In genomic region chr11:100317826-100318380, GRCm38 (mm10) we compare ENCODE assay signal across 28 mouse cellular contexts. TPM values are rescaled to one million over a fixed set of nuclear protein-coding genes. Genes with fewer than 3 reads are reported as not detected.
DNase-seq lines count a peak whose midpoint lies in the region; ATAC-seq and TF ChIP-seq lines count a peak whose summit lies in the region.
"Had no signal": no experiment of that assay in that cellular context is flagged by ENCODE, and none has a peak within 500 bp of the region (broad histone marks: within the 10 kb centered on the region; RNA-seq: fewer than 3 reads in every experiment).

No protein-coding gene starts in this region.

- 21% methylated on average over 6 of the region's 6 CpGs for WGBS in liver, embryonic 13.5 days (ENCODE audit: insufficient replicate concordance)
- WGBS in forebrain, embryonic 12.5 days, result 81% methylated on average over 6 of the region's 6 CpGs
- 53% methylated on average over 6 of the region's 6 CpGs for WGBS in kidney, embryonic 16.5 days

- peak overlapping the region; percentile 79 for H3K27ac ChIP-seq in ES-Bruce4 (ENCODE audit: insufficient read depth, low read length)
- H3K27ac ChIP-seq in liver, embryonic 13.5 days, result peak overlapping the region; percentile 96
- no peak overlapping the region for H3K27ac ChIP-seq in forebrain, embryonic 12.5 days
- H3K27ac ChIP-seq in kidney, embryonic 16.5 days (ENCODE audit: low read length), result no peak overlapping the region
- H3K27ac ChIP-seq: heart, embryonic 13.5 days; hindbrain, embryonic 13.5 days; limb, embryonic 12.5 days; lung, embryonic 15.5 days; macrophage had no signal

- no peak for TF ChIP-seq POLR2A in ES-Bruce4 (IDR thresholded peaks at IDR 0.05; ENCODE audit: insufficient read depth, low read length)

- no peak overlapping the region for H3K4me3 ChIP-seq in ES-Bruce4 (ENCODE audit: low read depth, low read length)
- H3K4me3 ChIP-seq in liver, embryonic 13.5 days (replicated peaks), result peak overlapping the region; percentile 65; the same call in 1 of the 2 replicates
- no peak overlapping the region for H3K4me3 ChIP-seq in forebrain, embryonic 12.5 days (replicated peaks)
- H3K4me3 ChIP-seq in kidney, embryonic 16.5 days (ENCODE audit: low read length), result no peak overlapping the region
- H3K4me3 ChIP-seq: heart, embryonic 13.5 days; hindbrain, embryonic 13.5 days; limb, embryonic 12.5 days; lung, embryonic 15.5 days had no signal

- peak overlapping the region; percentile 73 for H3K4me2 ChIP-seq in liver, embryonic 13.5 days
- H3K4me2 ChIP-seq in forebrain, embryonic 12.5 days, result no peak overlapping the region
- H3K4me2 ChIP-seq in kidney, embryonic 16.5 days (replicated peaks; ENCODE audit: low read depth, low read length), result no peak overlapping the region
- H3K4me2 ChIP-seq: heart, embryonic 13.5 days; hindbrain, embryonic 13.5 days; limb, embryonic 12.5 days; lung, embryonic 15.5 days; midbrain, embryonic 11.5 days had no signal

- peaks cover 3% of the 10 kb centered on the region for H3K4me1 ChIP-seq in ES-Bruce4 (ENCODE audit: control insufficient read depth, insufficient read depth, low read length)
- peaks cover 43% of the 10 kb centered on the region for H3K4me1 ChIP-seq in liver, embryonic 13.5 days (replicated peaks)
- peaks cover 11% of the 10 kb centered on the region for H3K4me1 ChIP-seq in forebrain, embryonic 12.5 days
- H3K4me1 ChIP-seq in kidney, embryonic 16.5 days (ENCODE audit: insufficient read depth, low read length), result peaks cover 10% of the 10 kb centered on the region; the same call in 1 of the 2 replicates

- no peak for TF ChIP-seq EP300 in ES-Bruce4 (IDR thresholded peaks at IDR 0.05; ENCODE audit: insufficient read depth, low read depth, low read length)

- peak; percentile 43 for ATAC-seq in erythroblast, adult 5-6 weeks (replicated peaks; ENCODE audit: low FRiP score, poor library complexity, severe bottlenecking)
- no peak for ATAC-seq in liver, embryonic 13.5 days (ENCODE audit: low read depth)
- no peak for ATAC-seq in forebrain, embryonic 12.5 days (ENCODE audit: low FRiP score)
- no peak for ATAC-seq in kidney, embryonic 16.5 days (ENCODE audit: low FRiP score, low TSS enrichment)
- ATAC-seq: forebrain, embryonic 16.5 days; inflammation-experienced regulatory T-cells, adult 6 months had no signal

- no peak for TF ChIP-seq CTCF in ES-Bruce4 (IDR thresholded peaks at IDR 0.05; ENCODE audit: low read depth, low read length)

- H3K36me3 ChIP-seq in ES-Bruce4 (ENCODE audit: control insufficient read depth, insufficient read depth, low read length, poor library complexity, severe bottlenecking), result peaks cover 22% of the 10 kb centered on the region
- peaks cover 25% of the 10 kb centered on the region for H3K36me3 ChIP-seq in liver, embryonic 13.5 days
- peaks cover 20% of the 10 kb centered on the region for H3K36me3 ChIP-seq in forebrain, embryonic 12.5 days (replicated peaks)
- H3K36me3 ChIP-seq in kidney, embryonic 16.5 days (ENCODE audit: insufficient read depth, low read length), result peaks cover 18% of the 10 kb centered on the region

- H3K9ac ChIP-seq in ES-Bruce4 (ENCODE audit: low read depth, poor library complexity, severe bottlenecking), result no peak overlapping the region
- H3K9ac ChIP-seq in liver, embryonic 13.5 days, result peak overlapping the region; percentile 78
- no peak overlapping the region for H3K9ac ChIP-seq in forebrain, embryonic 12.5 days
- no peak overlapping the region for H3K9ac ChIP-seq in kidney, embryonic 16.5 days (replicated peaks; ENCODE audit: low read length)
- H3K9ac ChIP-seq: heart, embryonic 13.5 days; hindbrain, embryonic 13.5 days; limb, embryonic 12.5 days; lung, embryonic 15.5 days had no signal

- DNase-seq in 416B (ENCODE audit: low read depth), result peak; percentile 13
- peak; percentile 43 for DNase-seq in liver, embryonic 13.5 days
- DNase-seq in kidney, postnatal 25 days, result no peak
- DNase-seq in lung, postnatal 25 days (ENCODE audit: low spot score), result no peak
- DNase-seq: cerebellum, adult 18-20 months; kidney, adult 9 months; retina, postnatal 1 day had no signal

- H3K9me3 ChIP-seq in ES-Bruce4 (replicated peaks; ENCODE audit: control insufficient read depth, insufficient read depth, low read length, poor library complexity, severe bottlenecking), result no peaks in the 10 kb centered on the region
- H3K9me3 ChIP-seq in liver, embryonic 13.5 days (replicated peaks), result no peaks in the 10 kb centered on the region
- no peaks in the 10 kb centered on the region for H3K9me3 ChIP-seq in forebrain, embryonic 12.5 days
- H3K9me3 ChIP-seq in kidney, embryonic 16.5 days (ENCODE audit: low read length), result no peaks in the 10 kb centered on the region
- H3K9me3 ChIP-seq: G1E; heart, embryonic 13.5 days; hindbrain, embryonic 13.5 days; limb, embryonic 12.5 days; lung, embryonic 15.5 days had no signal

- H3K27me3 ChIP-seq in ES-Bruce4 (ENCODE audit: control insufficient read depth, insufficient read depth, low read length, poor library complexity, severe bottlenecking), result no peaks in the 10 kb centered on the region
- H3K27me3 ChIP-seq in liver, embryonic 13.5 days, result no peaks in the 10 kb centered on the region
- no peaks in the 10 kb centered on the region for H3K27me3 ChIP-seq in forebrain, embryonic 12.5 days
- H3K27me3 ChIP-seq in kidney, embryonic 16.5 days (ENCODE audit: insufficient read depth, low read length), result no peaks in the 10 kb centered on the region
- H3K27me3 ChIP-seq: heart, embryonic 13.5 days; hindbrain, embryonic 13.5 days; limb, embryonic 12.5 days; lung, embryonic 15.5 days had no signal

RNA-seq across cellular contexts. Expression of gene Eif1, which starts 1.8 kb away (rescaled TPM):
- 718 and 769 TPM in 2 replicates for polyA plus RNA-seq in ES-Bruce4 (2011; ENCODE audit: insufficient read depth, insufficient read length, low read depth, missing spikeins)
- total RNA-seq in erythroblast, adult 5-6 weeks (2015; ENCODE audit: low replicate concordance), result 580 and 688 TPM in 2 replicates
- total RNA-seq in erythroblast, adult 5-6 weeks (2017; ENCODE audit: low replicate concordance), result 168 and 350 TPM in 2 replicates
- polyA plus RNA-seq in liver, embryonic 13.5 days (2015; fragmentation: Nextera tagmentation; extraction: Ambion mirVana), result 1,883 and 1,943 TPM in 2 replicates
- 1,544 and 1,585 TPM in 2 replicates for polyA plus RNA-seq in forebrain, embryonic 12.5 days (2016; fragmentation: Nextera tagmentation; extraction: Ambion mirVana)
- polyA plus RNA-seq in kidney, embryonic 16.5 days (2015; fragmentation: Nextera tagmentation; extraction: Ambion mirVana), result 1,403 and 1,568 TPM in 2 replicates

RNA-seq across cellular contexts. Expression of gene Gast, which starts 16.3 kb away (rescaled TPM):
- polyA plus RNA-seq in ES-Bruce4 (2011; ENCODE audit: insufficient read depth, insufficient read length, low read depth, missing spikeins), result not detected in 2 replicates
- total RNA-seq in erythroblast, adult 5-6 weeks (2015; ENCODE audit: low replicate concordance), result not detected in 2 replicates
- total RNA-seq in erythroblast, adult 5-6 weeks (2017; ENCODE audit: low replicate concordance), result not detected in 2 replicates
- polyA plus RNA-seq in liver, embryonic 13.5 days (2015; fragmentation: Nextera tagmentation; extraction: Ambion mirVana), result not detected in 2 replicates
- polyA plus RNA-seq in forebrain, embryonic 12.5 days (2016; fragmentation: Nextera tagmentation; extraction: Ambion mirVana), result 1.1 TPM in 1 of 2 replicates, not detected in the other
- not detected in 2 replicates for polyA plus RNA-seq in kidney, embryonic 16.5 days (2015; fragmentation: Nextera tagmentation; extraction: Ambion mirVana)
- total RNA-seq: adrenal gland, postnatal 4 days; common myeloid progenitor, adult 5-6 weeks; G1E; granulocyte monocyte progenitor cell, adult 5-6 weeks; heart, postnatal 25 days; layer of hippocampus, postnatal 25 days; left cerebral cortex, postnatal 10 days had no signal
- polyA plus RNA-seq: embryonic facial prominence, embryonic 11.5 days; forebrain, embryonic 16.5 days; G1E; heart, embryonic 13.5 days; inflammation-experienced regulatory T-cells, adult 6 months; large intestine, adult 2 months; limb, embryonic 12.5 days; lung, embryonic 15.5 days; macrophage had no signal

RNA-seq across cellular contexts. Expression of gene Hap1, which starts 38.0 kb away (rescaled TPM):
- 12.7 and 13.6 TPM in 2 replicates for polyA plus RNA-seq in ES-Bruce4 (2011; ENCODE audit: insufficient read depth, insufficient read length, low read depth, missing spikeins)
- not detected in 2 replicates for total RNA-seq in erythroblast, adult 5-6 weeks (2015; ENCODE audit: low replicate concordance)
- total RNA-seq in erythroblast, adult 5-6 weeks (2017; ENCODE audit: low replicate concordance), result not detected in 2 replicates
- 0.37 and 0.50 TPM in 2 replicates for polyA plus RNA-seq in liver, embryonic 13.5 days (2015; fragmentation: Nextera tagmentation; extraction: Ambion mirVana)
- polyA plus RNA-seq in forebrain, embryonic 12.5 days (2016; fragmentation: Nextera tagmentation; extraction: Ambion mirVana), result 96.3 and 116 TPM in 2 replicates
- 15.5 and 18.6 TPM in 2 replicates for polyA plus RNA-seq in kidney, embryonic 16.5 days (2015; fragmentation: Nextera tagmentation; extraction: Ambion mirVana)
- total RNA-seq: common myeloid progenitor, adult 5-6 weeks; granulocyte monocyte progenitor cell, adult 5-6 weeks had no signal
- polyA plus RNA-seq: G1E, macrophage had no signal

RNA-seq across cellular contexts. Expression of gene Krt42, which starts 48.2 kb away (rescaled TPM):
- 20.6 and 21.5 TPM in 2 replicates for polyA plus RNA-seq in ES-Bruce4 (2011; ENCODE audit: insufficient read depth, insufficient read length, low read depth, missing spikeins)
- not detected in 2 replicates for total RNA-seq in erythroblast, adult 5-6 weeks (2015; ENCODE audit: low replicate concordance)
- not detected in 2 replicates for total RNA-seq in erythroblast, adult 5-6 weeks (2017; ENCODE audit: low replicate concordance)
- polyA plus RNA-seq in liver, embryonic 13.5 days (2015; fragmentation: Nextera tagmentation; extraction: Ambion mirVana), result not detected in 2 replicates
- polyA plus RNA-seq in forebrain, embryonic 12.5 days (2016; fragmentation: Nextera tagmentation; extraction: Ambion mirVana), result not detected in 2 replicates
- polyA plus RNA-seq in kidney, embryonic 16.5 days (2015; fragmentation: Nextera tagmentation; extraction: Ambion mirVana), result not detected in 2 replicates
- total RNA-seq: adrenal gland, postnatal 4 days; common myeloid progenitor, adult 5-6 weeks; granulocyte monocyte progenitor cell, adult 5-6 weeks; heart, postnatal 25 days; layer of hippocampus, postnatal 25 days; left cerebral cortex, postnatal 10 days had no signal
- polyA plus RNA-seq: embryonic facial prominence, embryonic 11.5 days; forebrain, embryonic 16.5 days; G1E; heart, embryonic 13.5 days; hindbrain, embryonic 13.5 days; inflammation-experienced regulatory T-cells, adult 6 months; large intestine, adult 2 months; limb, embryonic 12.5 days; lung, embryonic 15.5 days; macrophage; midbrain, embryonic 11.5 days had no signal

RNA-seq across cellular contexts. Expression of gene Krt17, which starts 57.1 kb away (rescaled TPM):
- polyA plus RNA-seq in ES-Bruce4 (2011; ENCODE audit: insufficient read depth, insufficient read length, low read depth, missing spikeins), result 10.5 and 11.8 TPM in 2 replicates
- not detected in 2 replicates for total RNA-seq in erythroblast, adult 5-6 weeks (2015; ENCODE audit: low replicate concordance)
- total RNA-seq in erythroblast, adult 5-6 weeks (2017; ENCODE audit: low replicate concordance), result not detected in 2 replicates
- 0.41 and 0.62 TPM in 2 replicates for polyA plus RNA-seq in liver, embryonic 13.5 days (2015; fragmentation: Nextera tagmentation; extraction: Ambion mirVana)
- 0.51 and 0.91 TPM in 2 replicates for polyA plus RNA-seq in forebrain, embryonic 12.5 days (2016; fragmentation: Nextera tagmentation; extraction: Ambion mirVana)
- polyA plus RNA-seq in kidney, embryonic 16.5 days (2015; fragmentation: Nextera tagmentation; extraction: Ambion mirVana), result 0.30 and 0.32 TPM in 2 replicates
- total RNA-seq: common myeloid progenitor, adult 5-6 weeks; G1E; granulocyte monocyte progenitor cell, adult 5-6 weeks; heart, postnatal 25 days; layer of hippocampus, postnatal 25 days; left cerebral cortex, postnatal 10 days had no signal
- polyA plus RNA-seq: macrophage; midbrain, embryonic 11.5 days had no signal

Comparison
In these comparisons a context has a peak if more than half of its experiments do, and no peak if none do; other contexts are left out.
1. DNase-seq: peak in 416B (single experiment) and liver, embryonic 13.5 days (single experiment); none in kidney, postnatal 25 days (0 of 2) and lung, postnatal 25 days (single experiment).
2. H3K27ac ChIP-seq: peak in ES-Bruce4 (single experiment) and liver, embryonic 13.5 days (single experiment); none in forebrain, embryonic 12.5 days (single experiment) and kidney, embryonic 16.5 days (single experiment).